Mouse (Mus musculus): Measurements from ENCODE around the gene Klrb1f. TPM values are rescaled to one million over a fixed set of nuclear protein-coding genes. Genes with fewer than 3 reads are reported as not detected.
"Not testable (repeated sequence)": the region's sequence is repeated elsewhere in the genome, so short reads cannot be mapped to it uniquely, and the experiment has no call there.

The Klrb1f gene
- polyA plus RNA-seq, 1 experiment from 2014 or later, result not detected

DNA sequence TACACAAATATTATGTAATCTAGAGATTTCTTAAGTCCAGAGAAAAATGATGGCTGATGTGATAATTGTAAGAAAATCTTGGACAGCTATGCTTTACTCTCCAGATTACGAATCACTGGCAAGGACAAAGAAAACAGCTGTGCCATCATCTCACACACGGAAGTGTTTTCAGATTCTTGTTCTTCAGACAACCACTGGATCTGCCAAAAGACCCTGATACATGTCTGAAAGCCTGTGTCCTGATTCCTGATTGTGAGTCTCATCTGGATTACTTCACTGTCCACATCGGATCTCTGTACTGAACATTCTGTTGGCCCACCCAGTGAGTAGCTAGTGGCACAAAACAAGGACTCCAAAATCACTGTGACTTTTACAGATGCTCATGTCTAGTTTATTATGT, 10.5 kb downstream of the Klrb1f start:
- H3K9ac ChIP-seq, result no peak overlapping the region
- H3K27me3 ChIP-seq, result no peaks in the 10 kb centered on the region
- H3K4me1 ChIP-seq, result no peaks in the 10 kb centered on the region
- no peaks in the 10 kb centered on the region for H3K36me3 ChIP-seq (replicated peaks)
- H3K27ac ChIP-seq, result no peak overlapping the region
- H3K4me3 ChIP-seq (replicated peaks), result no peak overlapping the region
- no peaks in the 10 kb centered on the region for H3K9me3 ChIP-seq
- no peak overlapping the region for H3K4me2 ChIP-seq
- WGBS, result 89% methylated on average over 3 of the region's 3 CpGs
- no peak for ATAC-seq (ENCODE audit: low FRiP score)

DNA sequence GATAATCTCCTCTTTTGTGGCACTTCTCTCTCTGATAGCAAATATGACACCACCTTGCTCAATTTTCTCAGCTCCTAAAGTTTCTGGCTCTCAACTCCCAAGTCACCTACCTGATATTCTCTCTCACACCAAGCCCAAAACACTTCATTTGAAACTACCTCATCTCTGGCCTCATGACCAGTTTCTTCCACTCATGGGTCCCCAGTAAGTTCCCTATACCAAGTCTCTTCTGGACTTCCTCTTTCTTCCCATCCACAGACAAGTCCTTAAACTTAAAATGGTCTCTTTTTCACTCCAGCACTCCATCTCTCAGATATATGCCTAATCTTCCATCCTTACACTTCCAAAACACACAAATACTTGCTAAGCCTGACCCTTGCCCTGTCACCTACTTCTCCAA, 12.3 kb downstream of the Klrb1f start:
- ATAC-seq (ENCODE audit: low FRiP score), result no peak
- H3K4me3 ChIP-seq (replicated peaks), result no peak overlapping the region
- H3K36me3 ChIP-seq (replicated peaks), result no peaks in the 10 kb centered on the region
- H3K4me1 ChIP-seq, result no peaks in the 10 kb centered on the region
- H3K27me3 ChIP-seq, result no peaks in the 10 kb centered on the region
- no peaks in the 10 kb centered on the region for H3K9me3 ChIP-seq
- H3K4me2 ChIP-seq, result no peak overlapping the region
- H3K9ac ChIP-seq, result no peak overlapping the region
- H3K27ac ChIP-seq, result no peak overlapping the region

DNA sequence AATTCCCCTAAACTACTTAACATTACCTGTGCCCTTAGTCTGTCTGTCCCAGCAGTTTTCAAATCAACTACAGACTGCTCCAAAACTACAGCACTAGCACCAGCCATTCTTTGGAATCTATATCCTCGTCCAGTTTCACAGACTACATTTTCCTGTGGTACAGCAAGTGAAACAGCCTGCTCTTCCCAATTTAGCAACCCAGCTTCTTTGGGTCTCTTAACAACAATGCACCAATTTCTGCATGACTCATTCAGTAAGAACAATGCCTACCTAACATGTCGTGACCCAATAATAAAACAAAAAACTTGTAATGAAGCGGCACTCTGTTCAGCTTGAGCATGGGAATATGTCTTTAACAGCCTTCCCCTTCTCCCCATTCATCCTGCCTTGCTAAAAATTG, 19.7 kb downstream of the Klrb1f start:
- no peaks in the 10 kb centered on the region for H3K27me3 ChIP-seq
- H3K4me3 ChIP-seq (replicated peaks), result no peak overlapping the region
- H3K36me3 ChIP-seq (replicated peaks), result no peaks in the 10 kb centered on the region
- no peak for ATAC-seq (ENCODE audit: low FRiP score)
- no peaks in the 10 kb centered on the region for H3K4me1 ChIP-seq
- H3K9me3 ChIP-seq, result no peaks in the 10 kb centered on the region
- H3K9ac ChIP-seq, result no peak overlapping the region
- no peak overlapping the region for H3K4me2 ChIP-seq
- H3K27ac ChIP-seq, result no peak overlapping the region
- 64% methylated on average over 3 of the region's 3 CpGs for WGBS

DNA sequence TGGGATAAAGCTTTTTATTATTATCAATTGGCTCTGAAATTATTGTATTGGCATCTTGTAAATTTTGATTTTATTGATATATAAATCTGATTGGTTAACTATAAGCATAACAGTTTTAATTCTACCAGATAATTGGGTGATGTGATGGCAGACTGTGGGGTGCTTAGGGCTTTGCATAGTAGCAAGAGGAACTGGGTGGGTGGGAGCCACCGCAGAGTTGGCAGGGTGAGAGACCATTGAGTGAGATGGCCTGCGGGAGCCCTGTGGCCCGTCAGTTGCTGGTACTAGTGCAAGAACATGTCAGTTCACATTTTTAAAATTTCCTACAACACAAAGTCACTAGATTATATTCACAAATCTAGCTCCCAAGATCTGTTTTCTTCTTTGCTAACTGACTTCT, 20.2 kb downstream of the Klrb1f start:
- no peaks in the 10 kb centered on the region for H3K4me1 ChIP-seq
- H3K9ac ChIP-seq, result no peak overlapping the region
- 93% methylated on average over 3 of the region's 3 CpGs for WGBS
- no peak for ATAC-seq (ENCODE audit: low FRiP score)
- H3K27ac ChIP-seq, result no peak overlapping the region
- no peak overlapping the region for H3K4me2 ChIP-seq
- H3K27me3 ChIP-seq, result no peaks in the 10 kb centered on the region
- no peaks in the 10 kb centered on the region for H3K9me3 ChIP-seq
- H3K36me3 ChIP-seq (replicated peaks), result no peaks in the 10 kb centered on the region
- H3K4me3 ChIP-seq (replicated peaks), result no peak overlapping the region

DNA sequence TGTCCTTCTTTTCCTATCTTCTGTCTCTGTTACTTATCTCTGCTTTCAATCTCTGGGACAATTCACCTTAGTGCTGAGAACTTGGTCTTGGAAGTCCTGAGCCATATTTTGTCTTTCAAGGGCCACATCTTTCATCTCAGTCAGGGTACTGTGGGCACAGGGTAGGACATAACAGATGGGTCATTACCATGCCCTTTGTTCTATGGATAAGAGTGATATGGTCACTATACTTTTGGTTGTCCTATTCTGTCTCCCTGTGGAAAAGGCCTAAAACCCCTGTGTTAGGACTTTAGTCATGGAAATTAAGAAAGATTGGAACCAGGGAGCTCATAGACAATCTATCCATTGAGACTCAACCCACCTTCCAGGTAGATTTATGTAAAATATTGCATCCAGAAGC, 20.8 kb downstream of the Klrb1f start:
- H3K9me3 ChIP-seq, result no peaks in the 10 kb centered on the region
- H3K4me2 ChIP-seq, result no peak overlapping the region
- no peak overlapping the region for H3K9ac ChIP-seq
- no peak overlapping the region for H3K27ac ChIP-seq
- no peak for ATAC-seq (ENCODE audit: low FRiP score)
- H3K4me1 ChIP-seq, result no peaks in the 10 kb centered on the region
- no peak overlapping the region for H3K4me3 ChIP-seq (replicated peaks)
- no peaks in the 10 kb centered on the region for H3K27me3 ChIP-seq
- no peaks in the 10 kb centered on the region for H3K36me3 ChIP-seq (replicated peaks)

DNA sequence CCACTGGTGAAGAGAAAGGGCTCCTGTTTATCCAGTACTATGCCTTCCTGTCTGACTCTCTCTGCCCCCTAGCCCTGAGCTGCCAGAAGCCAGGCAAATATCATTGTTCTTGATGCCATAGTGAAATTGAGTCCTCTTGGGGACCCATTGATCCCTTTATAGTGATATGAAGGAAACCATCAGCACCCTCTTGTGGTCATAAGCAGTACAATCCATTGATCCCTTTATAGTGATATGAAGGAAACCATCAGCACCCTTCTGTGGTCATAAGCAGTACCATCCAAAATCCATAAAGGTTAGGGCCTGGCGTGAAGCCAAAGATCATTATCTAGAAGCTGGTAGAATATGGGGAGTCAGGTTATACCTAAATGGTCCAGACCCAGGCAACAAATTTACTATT, 21.3 kb downstream of the Klrb1f start:
- Histone ChIP-seq H3K9ac (no peak overlapping the region), H3K4me2 (no peak overlapping the region), H3K27ac (no peak overlapping the region), H3K36me3 (replicated peaks) (no peaks in the 10 kb centered on the region), H3K4me1 (no peaks in the 10 kb centered on the region), H3K4me3 (replicated peaks) (no peak overlapping the region), H3K9me3 (no peaks in the 10 kb centered on the region), H3K27me3 (no peaks in the 10 kb centered on the region)
- WGBS, result 76% methylated on average over 1 of the region's 1 CpGs
- ATAC-seq (ENCODE audit: low FRiP score), result peak; percentile 75

DNA sequence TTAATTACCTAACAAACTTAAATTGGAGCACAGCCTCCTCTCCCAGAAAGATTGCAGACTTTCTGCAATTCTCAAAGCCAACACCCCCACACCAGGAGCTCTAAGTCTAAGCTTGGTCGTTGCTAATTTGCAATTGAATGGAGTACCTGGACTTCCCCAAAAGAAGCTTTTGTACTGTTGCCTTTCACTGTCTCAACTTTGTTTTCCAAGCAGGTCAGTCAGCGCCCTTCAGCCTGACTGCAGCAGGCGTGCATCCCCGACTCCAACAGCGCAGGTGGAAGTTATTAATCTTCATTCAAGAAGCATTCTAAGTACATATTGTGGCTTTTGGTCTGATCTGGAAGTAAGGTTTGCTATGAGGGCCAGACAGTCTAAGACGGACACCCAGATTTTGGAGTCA, 39.4 kb downstream of the Klrb1f start:
- Histone ChIP-seq H3K36me3 (replicated peaks) (no peaks in the 10 kb centered on the region), H3K9me3 (no peaks in the 10 kb centered on the region), H3K4me2 (no peak overlapping the region), H3K27me3 (no peaks in the 10 kb centered on the region), H3K27ac (no peak overlapping the region), H3K4me1 (no peaks in the 10 kb centered on the region), H3K4me3 (replicated peaks) (no peak overlapping the region), H3K9ac (no peak overlapping the region)
- WGBS, result 53% methylated on average over 6 of the region's 6 CpGs
- ATAC-seq (ENCODE audit: low FRiP score), result no peak

DNA sequence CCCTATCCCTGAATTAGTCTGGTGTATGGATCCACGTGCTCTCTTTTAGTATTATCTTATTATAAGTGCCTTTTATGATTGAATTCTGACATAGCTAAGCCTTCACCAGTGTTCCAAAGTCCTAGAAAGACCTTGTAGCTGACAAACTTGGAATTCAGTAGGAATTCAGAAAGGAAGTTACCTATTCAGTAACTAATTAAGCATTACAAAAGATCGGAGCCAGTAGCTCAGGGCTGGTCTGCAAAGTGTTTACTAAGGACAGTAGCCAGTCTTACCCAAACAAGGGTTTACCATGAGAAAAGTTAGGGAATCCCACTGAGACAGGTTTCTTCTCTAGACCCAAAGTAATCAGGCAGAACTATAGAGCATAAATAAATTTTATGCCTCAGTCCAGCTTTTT, 40.3 kb downstream of the Klrb1f start:
- H3K4me2 ChIP-seq; H3K27me3 ChIP-seq; H3K9me3 ChIP-seq; H3K9ac ChIP-seq; H3K27ac ChIP-seq; H3K4me1 ChIP-seq; ATAC-seq (ENCODE audit: low FRiP score); H3K4me3 ChIP-seq (replicated peaks); H3K36me3 ChIP-seq (replicated peaks): not testable (repeated sequence)
- WGBS, result 79% methylated on average over 2 of the region's 2 CpGs

DNA sequence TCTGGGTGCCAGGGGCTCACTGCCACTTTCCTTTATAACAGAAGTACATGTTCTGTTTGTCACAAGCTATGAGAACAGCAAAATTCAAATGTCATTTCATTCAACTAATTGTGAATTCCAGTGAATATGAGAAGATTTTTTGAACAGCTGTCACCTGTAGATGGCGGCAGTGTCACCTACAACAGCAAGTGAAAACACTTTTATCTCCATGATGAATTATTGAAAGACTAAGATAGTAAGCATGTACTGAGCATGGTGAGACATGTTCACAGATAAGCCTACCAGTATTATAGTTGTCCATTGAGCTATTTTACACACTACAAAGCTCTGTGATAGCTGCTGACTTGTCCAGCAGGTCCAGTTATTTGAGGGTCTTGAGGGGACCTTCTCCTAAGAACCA, 42.5 kb downstream of the Klrb1f start:
- WGBS, result 84% methylated on average over 1 of the region's 1 CpGs
- H3K9ac ChIP-seq, result no peak overlapping the region

DNA sequence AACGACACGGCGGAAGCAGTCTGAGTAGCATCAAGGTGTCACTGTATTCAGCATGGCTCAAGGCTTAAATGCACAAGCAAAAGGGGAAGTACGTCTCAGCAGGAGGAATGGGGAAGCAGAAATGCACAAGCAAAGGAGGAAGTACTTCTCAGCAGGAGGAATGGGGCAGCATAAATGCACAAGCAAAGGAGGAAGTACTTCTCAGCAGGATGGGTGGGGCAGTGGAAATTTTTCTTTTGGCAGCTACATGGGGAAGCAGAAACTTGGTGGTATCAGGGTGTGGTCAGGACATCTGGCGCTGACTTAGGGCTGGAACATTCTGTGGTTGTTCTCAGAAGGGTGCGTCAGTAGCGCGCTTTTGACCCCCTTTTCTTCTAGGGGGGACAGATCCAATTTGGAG, 42.9 kb downstream of the Klrb1f start:
- H3K4me2 ChIP-seq; H3K36me3 ChIP-seq (replicated peaks); H3K27me3 ChIP-seq; H3K9me3 ChIP-seq; H3K4me1 ChIP-seq; ATAC-seq (ENCODE audit: low FRiP score); H3K9ac ChIP-seq; H3K27ac ChIP-seq; H3K4me3 ChIP-seq (replicated peaks): not testable (repeated sequence)
- WGBS, result 94% methylated on average over 8 of the region's 8 CpGs

More for the DNA sequence above, 42.5 kb downstream of the Klrb1f start:
- Histone ChIP-seq H3K27me3 (no peaks in the 10 kb centered on the region), H3K36me3 (replicated peaks) (no peaks in the 10 kb centered on the region), H3K27ac (no peak overlapping the region), H3K9me3 (no peaks in the 10 kb centered on the region), H3K4me2 (no peak overlapping the region), H3K4me1 (no peaks in the 10 kb centered on the region), H3K4me3 (replicated peaks) (no peak overlapping the region)
- no peak for ATAC-seq (ENCODE audit: low FRiP score)

DNA sequence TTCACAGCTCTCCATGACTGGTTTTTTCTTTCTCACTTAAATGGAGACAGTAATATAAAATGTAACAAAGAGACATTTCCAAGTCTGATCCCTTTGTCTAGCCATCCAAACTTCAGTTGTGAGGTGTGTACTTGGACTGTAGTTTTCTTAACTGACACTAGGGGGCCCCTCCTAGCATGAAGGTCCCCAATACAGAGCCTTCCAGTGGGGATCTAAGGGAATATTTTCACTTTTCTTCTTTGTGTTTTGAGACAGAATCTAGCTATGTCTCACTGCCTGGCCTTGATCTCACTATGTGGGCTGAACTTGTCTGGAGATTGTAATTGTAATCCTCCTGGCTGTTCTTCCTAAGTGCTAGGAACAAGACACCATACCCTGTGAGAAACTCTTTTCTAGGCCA, 49.5 kb downstream of the Klrb1f start:
- Histone ChIP-seq H3K27me3 (no peaks in the 10 kb centered on the region), H3K4me2 (no peak overlapping the region), H3K36me3 (replicated peaks) (no peaks in the 10 kb centered on the region), H3K4me3 (replicated peaks) (no peak overlapping the region), H3K9ac (no peak overlapping the region), H3K4me1 (no peaks in the 10 kb centered on the region), H3K27ac (no peak overlapping the region), H3K9me3 (no peaks in the 10 kb centered on the region)
- 0 out of 2 replicates have a peak, but pooled peaks have one; percentile 41 for ATAC-seq (ENCODE audit: low FRiP score)

DNA sequence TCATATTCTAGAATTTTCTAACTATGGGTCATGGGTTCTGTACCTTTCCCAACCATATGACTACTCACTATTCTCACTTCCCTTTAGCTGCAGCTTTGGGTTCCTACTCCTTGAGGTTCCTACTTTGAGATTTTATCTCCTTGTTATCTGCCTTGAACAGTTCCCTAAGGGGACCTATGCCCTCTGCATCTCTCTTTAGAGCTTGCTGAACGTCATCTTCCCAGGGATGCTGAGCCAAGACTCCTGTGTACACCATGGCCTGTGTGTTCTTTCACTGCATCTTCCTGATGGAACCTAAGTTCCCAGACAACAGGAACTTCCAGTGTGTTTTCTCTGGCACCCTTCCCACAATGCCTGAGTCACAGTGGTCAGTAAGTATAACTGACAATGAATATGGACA, 52.2 kb downstream of the Klrb1f start:
- H3K27ac ChIP-seq, result no peak overlapping the region
- WGBS, result 79% methylated on average over 1 of the region's 1 CpGs
- no peaks in the 10 kb centered on the region for H3K4me1 ChIP-seq
- no peaks in the 10 kb centered on the region for H3K9me3 ChIP-seq
- no peaks in the 10 kb centered on the region for H3K36me3 ChIP-seq (replicated peaks)
- no peak for ATAC-seq (ENCODE audit: low FRiP score)
- H3K27me3 ChIP-seq, result no peaks in the 10 kb centered on the region
- H3K4me3 ChIP-seq (replicated peaks), result no peak overlapping the region
- no peak overlapping the region for H3K4me2 ChIP-seq
- H3K9ac ChIP-seq, result no peak overlapping the region

DNA sequence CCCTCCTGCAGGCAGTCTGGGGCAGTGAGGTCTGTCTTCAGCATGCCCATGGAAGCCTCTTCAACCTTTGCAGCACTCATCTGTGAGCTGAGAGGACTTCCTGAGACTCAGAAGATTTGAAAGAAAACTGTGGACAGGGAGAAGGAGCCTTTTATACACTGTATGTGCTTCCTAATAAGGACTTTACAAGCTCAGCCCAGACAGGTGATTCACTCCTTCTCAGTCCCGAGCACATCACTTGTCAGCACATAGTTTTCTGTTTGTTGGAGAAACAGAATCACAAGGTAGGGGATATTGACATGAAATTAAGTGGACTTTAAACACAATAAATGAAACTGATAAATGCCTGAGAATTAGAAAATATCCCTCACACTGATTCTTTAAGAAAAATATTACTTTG, 55.1 kb downstream of the Klrb1f start, which contains the start of gene Clec2e:
Gene Clec2e (minus strand): TSS at position 120 of the 400 bp plus-strand sequence.
- H3K36me3 ChIP-seq (replicated peaks); H3K4me2 ChIP-seq; ATAC-seq (ENCODE audit: low FRiP score); H3K4me1 ChIP-seq; H3K4me3 ChIP-seq (replicated peaks); H3K9me3 ChIP-seq; H3K27me3 ChIP-seq; H3K27ac ChIP-seq; H3K9ac ChIP-seq: not testable (repeated sequence)
- WGBS, result 75% methylated on average over 1 of the region's 1 CpGs

DNA sequence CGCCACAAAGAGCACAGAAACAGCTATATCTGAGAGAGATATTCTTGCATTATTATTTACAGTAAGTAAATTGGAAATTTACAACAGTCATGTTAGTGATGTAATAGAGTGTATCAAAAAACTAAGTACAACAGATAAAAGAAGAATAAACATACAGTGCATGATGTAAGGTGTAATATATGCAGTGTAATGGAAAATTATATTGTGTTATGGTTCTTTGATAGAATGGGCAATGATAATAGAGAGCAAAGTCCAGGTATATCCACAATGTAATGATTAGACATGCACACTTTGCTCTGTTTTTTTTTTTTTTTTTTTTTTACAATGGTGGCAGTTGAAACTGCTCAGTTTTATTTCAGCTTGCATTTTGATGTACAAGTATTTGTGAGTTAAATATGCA, 55.9 kb downstream of the Klrb1f start:
- no peaks in the 10 kb centered on the region for H3K4me1 ChIP-seq
- no peak overlapping the region for H3K4me2 ChIP-seq
- no peaks in the 10 kb centered on the region for H3K9me3 ChIP-seq
- 83% methylated on average over 1 of the region's 1 CpGs for WGBS
- no peak overlapping the region for H3K9ac ChIP-seq
- H3K27ac ChIP-seq, result no peak overlapping the region
- ATAC-seq (ENCODE audit: low FRiP score), result no peak
- H3K27me3 ChIP-seq, result no peaks in the 10 kb centered on the region
- no peaks in the 10 kb centered on the region for H3K36me3 ChIP-seq (replicated peaks)
- no peak overlapping the region for H3K4me3 ChIP-seq (replicated peaks)

Measured in forebrain, embryonic 12.5 days (tissue).